Mouse (Mus musculus) embryonic facial prominence, embryonic 13.5 days (tissue): ENCODE measurements around the gene Adamts8. TPM values are rescaled to one million over a fixed set of nuclear protein-coding genes. Genes with fewer than 3 reads are reported as not detected.

Experiments used
- polyA plus RNA-seq: library from polyadenylated mRNA; unstranded; fragments of >200 nt; fragmentation: Nextera tagmentation; extraction: Ambion mirVana; gene quantifications from 2 replicates; pipeline ENCODE4 v1.2.1, GENCODE M21; 2015

The Adamts8 gene
- polyA plus RNA-seq, 1 experiment from 2014 or later: 2.0 TPM

Other genes with a start within 250 kb of the Adamts8 start
- gene Adamts15, start 20.1 kb upstream of the Adamts8 start, polyA plus RNA-seq: 12.1 and 13.2 TPM in 2 replicates
- gene Zbtb44, start 88.1 kb downstream of the Adamts8 start, polyA plus RNA-seq: 6.5 TPM in 2 replicates
- 17.3 and 18.3 TPM in 2 replicates for gene St14, start 189.3 kb downstream of the Adamts8 start, polyA plus RNA-seq